Mouse (Mus musculus): ENCODE results near the gene Washc4. TPM values are rescaled to one million over a fixed set of nuclear protein-coding genes. Genes with fewer than 3 reads are reported as not detected.
A peak's percentile ranks its signal among the peaks of the same experiment; 100 is the strongest.

The Washc4 gene
- total RNA-seq, 2 experiments from 2014 or later = 13.7 to 17.7 TPM

DNA sequence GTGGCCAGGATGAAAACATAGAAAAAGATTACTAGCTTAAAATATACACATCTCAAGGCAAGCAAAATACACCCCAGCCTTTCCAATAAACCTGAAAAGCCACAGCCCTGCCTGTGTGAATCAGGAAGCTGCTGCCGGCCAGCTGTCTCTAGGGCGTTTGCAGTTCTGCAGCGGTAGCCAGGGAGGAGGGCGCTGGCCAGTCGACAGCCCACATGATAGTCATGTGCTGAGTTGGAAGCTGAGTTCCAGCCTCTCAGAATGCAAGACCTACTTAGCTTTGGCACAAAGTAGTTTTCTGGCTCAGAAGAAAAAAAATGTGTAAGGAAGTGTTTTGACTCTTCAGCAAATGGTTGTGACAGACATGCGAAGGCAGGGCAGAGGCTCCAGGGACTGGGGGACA lies 93.7 kb downstream of the Washc4 start:
- peak; percentile 81 for DNase-seq

DNA sequence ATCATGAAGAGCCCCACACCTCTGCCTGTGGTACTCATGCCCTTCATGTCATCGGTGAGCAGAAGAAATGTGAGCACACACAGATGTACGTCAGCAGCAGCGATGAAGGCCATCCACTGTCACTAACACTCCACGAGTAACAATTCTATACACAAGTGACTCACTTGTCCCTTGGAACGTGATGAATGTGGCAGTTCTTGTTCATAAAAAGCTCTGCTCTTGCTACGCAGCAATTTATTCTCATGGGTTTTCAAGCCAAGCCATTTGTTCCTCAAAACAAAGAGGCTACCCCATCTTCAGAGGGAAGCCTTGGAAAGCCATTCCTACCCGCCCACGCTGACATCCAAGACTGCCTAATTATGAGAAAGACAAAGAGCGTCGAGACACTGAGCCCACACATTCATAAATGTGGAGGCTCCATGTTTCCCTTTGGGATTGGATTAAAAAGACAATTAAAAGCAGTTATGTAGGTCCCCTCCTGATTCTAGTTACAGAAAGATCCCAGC lies 96.4 kb downstream of the Washc4 start:
- DNase-seq = no peak

DNA sequence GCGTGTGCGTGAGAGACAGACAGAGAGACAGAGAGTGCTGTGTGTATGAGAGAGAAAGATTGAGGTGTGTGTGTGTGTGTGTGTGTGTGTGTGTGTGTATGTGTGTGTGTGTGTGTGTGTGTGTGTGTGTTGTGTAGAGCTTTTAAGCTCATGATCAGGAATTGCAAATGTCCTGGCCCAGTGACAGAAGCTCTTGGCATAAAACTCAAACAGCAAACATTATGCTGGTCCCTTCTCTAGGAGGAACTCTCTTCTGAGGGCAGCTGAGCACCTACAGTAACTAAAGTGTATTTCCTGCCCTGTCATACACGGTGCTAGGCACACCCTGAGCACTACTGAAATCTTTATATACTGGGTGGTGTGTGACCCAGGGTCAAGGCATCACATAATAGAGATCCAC lies 98.1 kb downstream of the Washc4 start:
- DNase-seq = no peak

DNA sequence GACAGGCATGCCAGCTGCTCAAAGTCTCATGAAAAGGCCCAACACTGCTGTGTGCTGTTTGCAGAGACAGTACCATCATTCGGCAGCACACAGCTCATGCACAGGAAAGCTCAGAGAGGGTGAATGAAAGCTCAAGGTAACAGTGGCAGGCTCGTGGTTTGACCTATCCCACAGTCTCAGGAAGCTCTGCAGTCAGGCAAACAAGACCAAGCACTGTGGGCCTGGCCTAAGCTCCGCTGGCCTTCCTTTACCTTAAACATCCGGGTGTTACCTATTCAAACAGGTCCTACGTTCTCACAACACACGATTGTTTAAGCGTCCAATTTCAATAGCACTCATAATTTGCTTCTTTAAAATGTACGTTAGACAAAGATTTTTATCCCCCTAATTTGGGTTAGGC lies 100.6 kb downstream of the Washc4 start:
- DNase-seq = no peak

DNA sequence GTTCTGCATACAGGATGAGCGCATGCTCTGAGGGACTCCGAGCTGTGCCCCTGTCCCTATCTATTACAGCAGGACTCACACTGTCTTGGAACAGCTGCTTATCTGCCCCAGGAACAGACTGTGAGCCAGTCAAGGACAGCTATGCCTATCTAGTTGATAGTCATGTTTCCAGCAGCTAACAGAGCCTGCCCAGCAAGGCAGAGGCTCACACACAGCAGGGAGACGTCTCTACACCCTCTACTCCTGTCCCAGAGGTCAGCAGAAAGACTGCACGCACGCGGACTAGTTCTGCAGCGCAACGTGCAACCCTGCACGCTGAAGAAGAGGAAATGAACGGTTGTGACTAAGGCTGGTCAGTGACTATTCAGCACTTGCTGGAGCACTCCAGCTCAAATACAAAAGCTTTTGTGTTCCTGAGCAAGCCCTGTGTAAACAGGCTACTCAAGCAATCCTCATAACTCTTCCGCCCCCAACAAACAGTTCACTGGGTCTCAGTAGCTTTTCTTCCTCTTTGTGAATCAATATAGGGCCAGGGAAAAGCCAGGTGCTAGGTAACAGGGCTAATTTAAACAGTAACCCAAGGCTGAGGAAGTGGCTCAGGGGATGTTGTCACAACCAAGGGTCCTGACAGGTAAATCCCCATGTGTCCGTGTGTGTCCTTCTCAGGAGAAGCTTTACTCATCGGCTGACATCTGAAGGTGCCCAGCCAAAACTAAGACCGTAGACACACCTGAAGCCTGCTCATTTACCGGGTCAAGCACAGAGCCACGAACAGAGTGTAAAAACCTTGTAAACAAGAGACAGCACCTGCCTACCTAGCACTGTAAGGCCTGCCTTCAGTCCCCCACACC lies 101.5 kb downstream of the Washc4 start:
- no peak for DNase-seq

DNA sequence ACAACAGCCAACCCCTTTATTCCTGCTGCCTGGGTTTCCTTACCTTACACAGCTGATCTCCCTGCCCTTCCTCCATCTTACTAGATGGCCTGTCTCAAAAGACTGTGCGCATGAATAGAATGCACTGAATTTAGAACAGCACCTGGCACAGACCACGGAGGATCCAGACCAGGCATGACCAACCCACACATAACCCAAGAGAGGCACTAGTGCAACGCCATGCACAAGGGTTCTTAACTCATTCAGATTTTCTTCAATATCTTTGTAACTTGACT lies 102.1 kb downstream of the Washc4 start:
- no peak for DNase-seq

Other genes with a start within 250 kb of the Washc4 start
- gene Slc41a2, start 205.9 kb upstream of the Washc4 start, total RNA-seq (2021) = 1 to 10 TPM; 1.6 to 2.7 TPM
- under 1 TPM; 0.78 to 0.90 TPM for gene D10Wsu102e, start 183.5 kb upstream of the Washc4 start, total RNA-seq (2021)
- gene Aldh1l2, start 9.6 kb upstream of the Washc4 start, total RNA-seq (2021) = 10 to 100 TPM in 1 of 2 experiments, 1 to 10 TPM in 1; 9.2 to 14.2 TPM
- 10 to 100 TPM; 21.0 to 29.5 TPM for gene Appl2, start 105.0 kb downstream of the Washc4 start, total RNA-seq (2021)
- gene 1500009L16Rik, start 179.1 kb downstream of the Washc4 start, total RNA-seq (2021) = 1 to 10 TPM; 5.1 to 5.2 TPM

Measured in gastrocnemius, postnatal 10 days (tissue).